Mouse (Mus musculus): ENCODE results near the gene Klhdc9. TPM values are rescaled to one million over a fixed set of nuclear protein-coding genes. Genes with fewer than 3 reads are reported as not detected.

Klhdc9 gene
- polyA plus RNA-seq, 1 experiment from 2014 or later: 1.4 TPM

GRCm38 (mm10) chr1:171309321-171309720 lies 51.3 kb downstream of the Klhdc9 start:
- DNase-seq (ENCODE audit: low spot score): no peak

Other genes starting within 250 kb of the Klhdc9 start
- gene Cfap126, start 246.9 kb downstream of the Klhdc9 start, polyA plus RNA-seq (2015; fragmentation: Nextera tagmentation; extraction: Ambion mirVana): 2.3 and 2.7 TPM in 2 replicates
- 158 and 201 TPM in 2 replicates for gene Sdhc, start 210.2 kb downstream of the Klhdc9 start, polyA plus RNA-seq (2015; fragmentation: Nextera tagmentation; extraction: Ambion mirVana)
- 0.18 and 0.37 TPM in 2 replicates for gene Mpz, start 210.1 kb downstream of the Klhdc9 start, polyA plus RNA-seq (2015; fragmentation: Nextera tagmentation; extraction: Ambion mirVana)
- 2.3 and 2.7 TPM in 2 replicates for gene Pcp4l1, start 164.5 kb downstream of the Klhdc9 start, polyA plus RNA-seq (2015; fragmentation: Nextera tagmentation; extraction: Ambion mirVana)
- gene Nr1i3, start 146.8 kb downstream of the Klhdc9 start, polyA plus RNA-seq (2015; fragmentation: Nextera tagmentation; extraction: Ambion mirVana): 0.14 and 0.17 TPM in 2 replicates
- gene Tomm40l, start 138.3 kb downstream of the Klhdc9 start, polyA plus RNA-seq (2015; fragmentation: Nextera tagmentation; extraction: Ambion mirVana): 23.7 and 25.8 TPM in 2 replicates
- gene Apoa2, start 135.7 kb downstream of the Klhdc9 start, polyA plus RNA-seq (2015; fragmentation: Nextera tagmentation; extraction: Ambion mirVana): 4.0 and 5.1 TPM in 2 replicates
- 93.8 and 97.1 TPM in 2 replicates for gene Fcer1g, start 126.4 kb downstream of the Klhdc9 start, polyA plus RNA-seq (2015; fragmentation: Nextera tagmentation; extraction: Ambion mirVana)
- gene Adamts4, start 110.4 kb downstream of the Klhdc9 start, polyA plus RNA-seq (2015; fragmentation: Nextera tagmentation; extraction: Ambion mirVana): 0.68 and 0.86 TPM in 2 replicates
- gene Ndufs2, start 109.4 kb downstream of the Klhdc9 start, polyA plus RNA-seq (2015; fragmentation: Nextera tagmentation; extraction: Ambion mirVana): 215 and 218 TPM in 2 replicates
- 43.9 and 50.6 TPM in 2 replicates for gene B4galt3, start 90.5 kb downstream of the Klhdc9 start, polyA plus RNA-seq (2015; fragmentation: Nextera tagmentation; extraction: Ambion mirVana)
- 34.2 and 34.3 TPM in 2 replicates for gene Ppox, start 79.6 kb downstream of the Klhdc9 start, polyA plus RNA-seq (2015; fragmentation: Nextera tagmentation; extraction: Ambion mirVana)
- 39.5 and 42.7 TPM in 2 replicates for gene Usp21, start 72.8 kb downstream of the Klhdc9 start, polyA plus RNA-seq (2015; fragmentation: Nextera tagmentation; extraction: Ambion mirVana)
- 109 and 111 TPM in 2 replicates for gene Ufc1, start 65.8 kb downstream of the Klhdc9 start, polyA plus RNA-seq (2015; fragmentation: Nextera tagmentation; extraction: Ambion mirVana)
- 44.2 and 47.8 TPM in 2 replicates for gene Dedd, start 31.7 kb downstream of the Klhdc9 start, polyA plus RNA-seq (2015; fragmentation: Nextera tagmentation; extraction: Ambion mirVana)
- gene Nit1, start 15.2 kb downstream of the Klhdc9 start, polyA plus RNA-seq (2015; fragmentation: Nextera tagmentation; extraction: Ambion mirVana): 39.0 and 44.0 TPM in 2 replicates
- gene Pfdn2, start 15.1 kb downstream of the Klhdc9 start, polyA plus RNA-seq (2015; fragmentation: Nextera tagmentation; extraction: Ambion mirVana): 87.5 and 92.2 TPM in 2 replicates
- gene Nectin4, start 9.3 kb upstream of the Klhdc9 start, polyA plus RNA-seq (2015; fragmentation: Nextera tagmentation; extraction: Ambion mirVana): 0.91 and 1.1 TPM in 2 replicates
- gene Arhgap30, start 28.2 kb upstream of the Klhdc9 start, polyA plus RNA-seq (2015; fragmentation: Nextera tagmentation; extraction: Ambion mirVana): 64.2 and 73.2 TPM in 2 replicates
- 80.7 and 90.6 TPM in 2 replicates for gene Usf1, start 50.5 kb upstream of the Klhdc9 start, polyA plus RNA-seq (2015; fragmentation: Nextera tagmentation; extraction: Ambion mirVana)
- gene Tstd1, start 58.1 kb upstream of the Klhdc9 start, polyA plus RNA-seq (2015; fragmentation: Nextera tagmentation; extraction: Ambion mirVana): 4.7 and 4.8 TPM in 2 replicates
- gene F11r, start 76.7 kb upstream of the Klhdc9 start, polyA plus RNA-seq (2015; fragmentation: Nextera tagmentation; extraction: Ambion mirVana): 15.4 and 22.7 TPM in 2 replicates
- gene Alyref2, start 142.7 kb upstream of the Klhdc9 start, polyA plus RNA-seq (2015; fragmentation: Nextera tagmentation; extraction: Ambion mirVana): 18.7 and 20.4 TPM in 2 replicates
- gene Itln1, start 174.5 kb upstream of the Klhdc9 start, polyA plus RNA-seq (2015; fragmentation: Nextera tagmentation; extraction: Ambion mirVana): 2.2 and 2.8 TPM in 2 replicates
- gene Cd244a, start 198.4 kb upstream of the Klhdc9 start, polyA plus RNA-seq (2015; fragmentation: Nextera tagmentation; extraction: Ambion mirVana): 3.2 and 4.2 TPM in 2 replicates
- 22.4 and 22.7 TPM in 2 replicates for gene Ly9, start 246.6 kb upstream of the Klhdc9 start, polyA plus RNA-seq (2015; fragmentation: Nextera tagmentation; extraction: Ambion mirVana)